Mouse (Mus musculus) brain, embryonic 14.5 days (tissue): ENCODE measurements at regions not wholly inside any gene's neighbourhood (a gene's known extent, or its start where the extent isn't known, plus 50 kb on each side); places are given as distances from the start of the nearest gene placed in this dataset.

ENCODE experiments used
- CTCF ChIP-seq: fragments of 200-500 bp; IDR thresholded peaks from 2 replicates; pipeline ENCODE4 v1.5.1; 2012; ENCODE audit warnings: inconsistent platforms, mild to moderate bottlenecking, moderate library complexity, borderline replicate concordance; ENCODE audit not compliant: insufficient read depth, insufficient read length; ENCODE audit errors: extremely low read depth
- POLR2A ChIP-seq: fragments of 200-500 bp; IDR thresholded peaks from 2 replicates; pipeline ENCODE4 v1.6.1; 2012; ENCODE audit warnings: mild to moderate bottlenecking, inconsistent platforms, borderline replicate concordance; ENCODE audit not compliant: poor library complexity, insufficient read depth, insufficient read length, severe bottlenecking; ENCODE audit errors: extremely low read depth

- TF ChIP-seq CTCF: no peak
- TF ChIP-seq POLR2A: no peak
Observed at GRCm38 (mm10) chr1:125237595-125237988, 197.9 kb downstream of the Actr3 start.
